Mouse (Mus musculus): ENCODE measurements at regions not wholly inside any gene's neighbourhood (a gene's known extent, or its start where the extent isn't known, plus 50 kb on each side); places are given as distances from the start of the nearest gene placed in this dataset.

DNA sequence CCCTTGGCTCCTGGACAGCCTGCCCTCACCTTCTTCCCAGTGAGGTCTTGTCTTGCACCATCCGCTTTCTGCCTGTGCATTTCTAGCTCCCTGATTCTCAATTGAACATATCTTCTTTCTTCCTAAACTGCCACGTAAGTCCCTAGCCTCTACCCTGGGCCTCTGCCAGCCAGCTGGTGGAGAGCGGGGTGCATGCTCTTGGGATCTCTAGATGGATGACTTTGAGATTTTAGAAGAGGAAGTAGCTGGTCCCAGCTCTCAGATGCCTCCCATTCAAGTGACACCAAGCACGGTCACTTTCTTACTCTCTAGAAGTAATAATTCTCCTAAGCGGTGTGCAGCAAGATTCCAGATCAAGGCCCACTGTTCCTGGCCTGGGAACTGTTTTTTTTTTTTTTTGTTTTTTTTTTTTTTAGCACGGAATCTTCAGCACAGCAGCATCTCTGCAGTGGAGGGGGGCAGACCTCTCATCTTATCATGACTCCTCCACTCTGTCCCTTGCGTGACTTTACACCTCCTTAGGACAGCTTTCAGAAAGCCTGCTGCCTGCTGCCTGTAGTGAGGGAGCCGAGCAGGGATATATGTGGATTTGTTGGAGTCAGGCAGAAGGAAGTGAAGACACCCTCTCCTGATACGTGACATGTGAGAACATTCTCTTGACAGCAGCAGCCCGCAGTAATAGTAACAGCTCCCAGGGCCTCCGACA lies 453.6 kb upstream of the Zmiz1 start:
- no peak for DNase-seq (ENCODE audit: low spot score)

DNA sequence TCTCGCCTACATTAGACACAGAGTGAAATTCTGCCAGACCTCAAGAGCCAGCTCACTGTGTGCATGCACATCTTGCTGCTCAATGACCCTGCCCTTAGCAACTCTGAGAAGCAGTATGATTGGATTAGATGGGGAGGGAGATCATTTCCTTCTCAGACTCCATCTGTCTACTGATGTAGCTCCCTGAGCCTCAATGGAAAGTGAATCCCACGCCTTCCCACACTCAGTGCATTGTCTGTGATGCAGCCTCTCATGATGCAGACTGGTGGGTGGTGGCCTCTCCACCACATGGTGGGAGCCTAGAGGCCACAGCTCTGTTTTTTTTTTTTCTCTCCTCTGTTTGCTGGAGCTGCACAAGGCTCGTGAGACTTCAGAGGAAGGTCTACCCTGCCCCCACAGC lies 447.1 kb upstream of the Zmiz1 start:
- DNase-seq (ENCODE audit: low spot score) = no peak

DNA sequence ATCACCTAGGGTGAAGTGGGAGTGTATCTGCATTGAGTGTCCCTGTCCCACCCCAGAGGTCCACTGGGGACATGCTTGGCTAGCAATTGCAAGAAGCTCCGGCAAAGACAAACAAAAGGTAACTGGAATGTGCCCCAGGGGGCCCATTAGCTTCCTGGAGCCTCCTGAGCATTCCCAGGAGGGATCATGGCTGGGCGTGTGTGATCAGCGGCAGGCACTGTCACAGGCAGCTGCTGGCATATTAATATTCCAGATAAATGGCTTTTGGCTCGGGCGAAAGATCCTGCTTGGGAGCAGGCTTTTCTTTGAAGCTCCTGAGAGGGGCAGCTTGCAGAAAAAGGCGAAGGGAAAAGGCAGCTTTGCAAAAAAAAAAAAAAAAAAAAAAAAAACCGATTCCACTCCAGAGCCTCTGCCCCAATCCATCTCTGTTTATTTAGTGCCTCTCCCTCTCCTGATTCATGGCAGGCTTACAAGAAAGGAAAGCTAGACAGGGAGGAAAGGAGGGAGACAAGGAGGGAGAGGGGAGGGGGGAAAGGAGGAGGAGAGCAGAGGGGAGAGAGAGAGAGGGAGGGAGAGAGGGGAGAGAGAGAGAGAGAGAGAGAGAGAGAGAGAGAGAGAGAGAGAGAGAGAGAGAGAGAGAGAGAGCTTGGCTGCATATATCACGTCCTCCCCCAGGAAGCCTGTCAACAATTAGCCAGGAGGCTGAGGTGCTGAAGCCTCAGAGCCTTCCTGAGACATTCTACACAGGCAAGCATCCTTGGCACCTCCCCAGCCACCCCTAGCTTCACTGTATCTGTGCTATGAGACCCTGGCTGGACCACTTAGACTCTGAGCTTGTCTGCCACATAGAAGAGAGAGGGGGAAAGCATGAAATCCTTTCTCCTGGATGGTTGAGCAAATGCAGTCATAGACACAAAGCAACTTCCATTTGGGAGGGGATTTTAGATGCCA lies 443.4 kb upstream of the Zmiz1 start:
- DNase-seq (ENCODE audit: low spot score) = peak; percentile 38

DNA sequence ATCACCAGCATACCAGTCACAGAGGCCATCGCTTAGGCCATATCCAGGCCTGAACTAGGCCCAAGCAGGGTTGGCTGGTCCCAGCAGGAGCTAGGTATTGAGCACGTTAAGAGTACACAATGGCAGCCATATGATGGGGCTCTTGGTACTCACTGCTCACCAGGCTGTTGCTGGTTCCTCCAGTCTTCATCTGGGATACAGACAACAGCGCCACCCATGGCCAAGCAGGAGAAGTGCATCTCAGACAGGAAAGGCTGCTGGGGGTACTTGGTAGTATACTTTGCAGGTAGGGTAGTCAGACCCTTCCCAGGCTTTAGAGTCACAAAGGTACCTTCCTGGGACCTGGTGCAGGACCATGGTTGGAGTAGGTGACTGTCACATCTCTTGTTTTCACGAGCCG lies 441.1 kb upstream of the Zmiz1 start:
- no peak for DNase-seq (ENCODE audit: low spot score)

DNA sequence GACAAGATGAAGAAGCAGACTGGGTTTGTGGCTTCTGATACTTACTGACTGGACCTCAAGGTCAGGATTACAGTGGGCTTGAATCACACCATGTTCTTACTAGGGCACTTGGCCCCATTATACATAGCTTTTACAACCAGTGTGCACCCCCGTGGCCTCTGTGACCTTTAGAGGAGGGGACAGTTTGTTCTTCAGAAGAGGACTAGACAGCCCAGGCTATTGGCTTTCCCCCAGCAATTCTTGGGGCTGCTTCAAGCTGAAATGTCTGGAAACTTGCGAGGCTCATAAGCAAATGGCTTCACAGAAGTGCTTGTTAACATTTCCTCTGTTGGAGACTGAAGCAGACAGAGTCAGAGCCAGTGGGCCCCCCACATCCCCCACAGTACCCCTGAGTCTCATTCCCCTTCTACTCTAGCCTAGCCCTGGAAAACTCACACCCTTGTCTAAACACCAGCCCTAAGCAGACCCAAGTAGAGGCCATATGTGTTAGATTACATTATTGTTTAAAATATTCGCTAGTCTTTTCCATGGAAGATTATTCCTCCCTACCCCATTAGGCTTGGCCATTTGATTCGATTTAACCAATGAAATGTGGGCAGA lies 439.6 kb upstream of the Zmiz1 start:
- DNase-seq (ENCODE audit: low spot score) = no peak

DNA sequence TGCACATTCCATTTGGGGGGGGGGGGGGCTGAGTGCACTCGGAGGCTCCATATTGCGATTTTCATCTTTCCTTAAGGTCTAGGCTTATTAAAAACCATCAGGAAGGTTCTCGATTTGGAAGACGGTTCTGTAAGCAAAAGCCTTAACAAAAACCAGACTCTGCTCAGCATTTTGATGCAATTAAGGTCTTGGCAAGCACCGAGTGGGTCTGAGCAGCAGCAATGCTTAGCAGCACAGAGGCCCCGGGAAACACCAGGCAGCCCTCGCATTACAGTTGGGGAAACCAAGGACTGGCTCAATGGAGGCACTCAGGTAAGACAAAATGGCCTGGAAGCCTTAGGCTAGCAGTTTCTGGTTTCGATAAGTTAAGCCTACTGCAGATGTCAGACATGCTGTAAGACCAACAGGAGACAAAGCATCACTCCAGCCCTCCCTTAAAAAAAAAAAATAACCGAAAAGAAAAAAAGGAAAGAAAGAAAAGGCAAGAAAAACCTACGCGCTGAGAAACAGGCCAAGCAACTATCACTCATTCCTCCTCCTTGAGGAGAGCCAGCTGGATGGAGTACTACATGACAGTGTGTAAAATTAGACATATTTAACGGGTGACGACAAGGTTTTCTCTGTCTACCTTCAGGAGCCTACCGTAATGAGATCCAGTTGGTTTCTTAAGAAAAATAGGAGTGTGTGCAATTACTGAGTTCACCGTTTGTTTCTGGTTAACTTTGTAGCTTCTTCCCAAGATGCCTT lies 436.3 kb upstream of the Zmiz1 start:
- no peak for DNase-seq (ENCODE audit: low spot score)

DNA sequence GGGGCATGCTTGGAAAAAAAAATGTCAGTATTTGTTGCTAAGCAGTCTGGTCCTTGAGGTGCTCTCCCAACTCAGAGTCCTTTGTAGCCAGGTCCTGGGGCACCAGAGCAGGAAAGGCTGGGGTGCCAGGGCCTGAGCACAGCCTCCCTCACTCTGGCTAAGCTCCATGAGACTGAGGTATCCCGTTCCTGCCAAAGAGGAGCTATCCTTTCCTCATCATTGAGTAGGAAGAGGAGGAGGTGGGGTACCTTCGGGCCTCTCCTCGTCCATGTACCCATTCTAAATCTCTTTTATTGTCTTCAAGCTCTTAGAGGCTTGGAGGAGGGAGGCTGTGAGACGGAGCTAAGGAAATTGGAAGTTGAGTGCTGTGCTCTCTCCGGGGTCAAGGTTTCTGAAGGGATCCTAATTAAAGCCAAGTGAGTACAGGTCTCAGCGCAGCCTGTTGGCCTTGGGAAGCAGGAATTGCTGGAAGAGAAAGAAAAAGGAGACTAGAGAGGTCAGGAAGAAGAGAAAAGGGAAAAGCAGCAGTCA lies 435.6 kb upstream of the Zmiz1 start:
- DNase-seq (ENCODE audit: low spot score) = no peak

DNA sequence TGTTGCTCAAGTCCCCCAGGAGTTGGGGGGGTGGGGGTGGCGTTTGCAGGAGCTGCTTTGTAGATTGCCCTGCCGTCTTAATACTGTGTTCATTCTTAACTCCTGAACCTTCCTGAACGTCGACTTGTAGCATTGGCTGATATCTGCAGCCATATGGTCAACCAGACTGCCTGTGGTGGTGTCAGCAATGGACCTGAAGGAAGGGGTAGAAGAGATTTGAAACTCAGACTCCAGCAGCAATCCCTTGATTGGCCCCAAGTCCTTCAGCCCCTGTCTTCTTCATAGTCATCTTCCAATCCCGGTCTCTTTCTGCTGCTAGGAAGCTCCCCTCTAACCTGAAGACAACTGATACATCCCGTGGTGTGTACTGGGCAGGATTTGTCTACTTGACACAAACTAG lies 433.9 kb upstream of the Zmiz1 start:
- DNase-seq (ENCODE audit: low spot score) = no peak

DNA sequence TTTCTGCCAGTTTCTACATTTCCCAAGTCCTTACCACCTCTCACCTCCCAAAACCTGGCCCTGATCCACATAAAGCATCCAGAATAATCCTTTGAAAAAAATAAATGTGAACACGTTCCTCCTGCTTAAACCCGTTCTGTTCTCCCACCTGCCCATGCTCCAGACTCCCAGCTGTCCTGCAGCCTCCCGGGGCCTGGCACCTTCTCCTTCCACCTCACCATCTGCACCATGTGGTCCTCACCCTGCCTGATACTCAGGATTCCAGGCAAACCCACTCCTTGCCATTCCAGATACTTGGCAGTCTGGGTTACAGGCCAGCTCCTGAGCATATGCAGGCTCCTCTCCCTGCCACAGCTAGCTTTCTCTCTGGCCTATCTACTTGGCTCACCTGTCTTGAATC lies 431.9 kb upstream of the Zmiz1 start:
- DNase-seq (ENCODE audit: low spot score) = peak; percentile 17

DNA sequence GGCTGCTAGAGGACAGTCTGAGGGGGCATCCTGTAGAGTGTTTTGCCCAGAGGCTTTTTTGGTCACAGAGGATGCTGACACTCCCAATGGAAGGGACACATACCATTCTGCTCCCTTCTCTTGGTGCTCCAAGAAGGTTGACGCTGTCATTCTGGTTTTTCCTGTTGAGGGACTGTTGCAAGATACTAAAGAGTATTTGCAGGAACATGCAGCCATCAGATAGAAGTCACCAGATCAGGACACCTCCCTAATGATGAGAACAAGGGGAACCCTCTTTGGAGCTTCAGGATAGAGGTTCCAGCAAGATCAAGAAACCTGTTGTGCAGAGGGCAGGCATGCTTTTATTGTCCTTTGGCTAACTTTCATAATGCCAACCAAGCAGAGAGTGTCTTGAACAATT lies 431.1 kb upstream of the Zmiz1 start:
- DNase-seq (ENCODE audit: low spot score) = no peak

DNA sequence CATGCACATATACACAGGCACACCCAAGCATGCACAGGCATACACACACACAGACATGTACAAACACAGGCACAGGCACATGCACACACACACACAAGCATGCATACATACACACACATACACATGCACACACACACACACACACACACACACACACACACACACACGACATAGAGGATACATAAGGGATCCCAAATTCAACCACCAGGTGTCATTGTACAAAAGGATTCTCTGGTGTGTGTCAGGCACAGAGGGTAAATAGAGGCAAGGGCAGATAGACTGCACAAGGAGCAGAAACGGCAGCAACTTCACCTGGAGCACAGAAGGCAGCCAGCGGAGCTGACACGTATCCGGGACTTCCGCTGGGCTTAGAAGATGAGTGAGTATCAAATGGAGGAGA lies 428.1 kb upstream of the Zmiz1 start:
- DNase-seq (ENCODE audit: low spot score) = no peak

DNA sequence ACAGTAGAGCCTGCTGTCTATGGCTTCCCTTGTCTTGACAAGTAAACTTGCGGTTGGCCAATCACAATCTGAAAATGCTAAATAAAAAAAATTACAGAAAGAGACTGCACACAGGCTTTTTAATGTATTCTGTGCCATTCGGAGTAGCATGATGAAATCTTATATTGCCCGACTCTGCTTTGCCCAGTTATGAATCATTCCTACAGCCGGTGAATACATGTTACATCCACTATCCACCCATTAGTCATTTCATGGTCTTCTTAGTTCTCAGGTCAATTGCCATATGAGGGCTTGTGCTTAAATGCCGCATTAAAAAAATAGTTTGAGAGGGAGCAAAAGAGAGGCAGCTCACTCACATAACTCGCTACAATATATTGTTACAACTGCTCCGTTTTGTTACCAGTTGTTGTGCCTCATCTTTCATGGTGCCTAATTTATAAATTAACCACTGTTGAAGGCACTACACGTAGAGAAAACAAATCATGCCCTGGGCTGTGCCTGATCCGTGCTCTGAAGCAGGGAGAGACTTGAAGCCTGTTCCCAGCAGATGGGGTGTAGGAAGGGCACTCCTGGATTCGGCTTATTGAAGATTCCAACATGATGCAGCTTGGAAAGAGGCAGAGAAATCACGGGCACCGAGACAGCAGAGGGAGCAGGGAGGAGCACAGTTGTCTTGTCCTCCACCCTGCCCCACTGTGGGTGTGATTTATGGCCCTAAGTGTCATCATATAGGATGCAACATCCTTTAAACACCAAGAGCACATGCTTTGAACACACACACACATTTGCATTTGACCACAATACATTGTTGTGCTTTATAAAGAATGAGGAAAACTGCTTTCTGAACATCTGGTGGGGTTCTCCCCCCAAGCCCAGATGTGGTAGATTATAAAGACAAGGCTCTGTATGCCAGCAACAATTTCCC lies 427.0 kb upstream of the Zmiz1 start:
- DNase-seq (ENCODE audit: low spot score) = no peak

DNA sequence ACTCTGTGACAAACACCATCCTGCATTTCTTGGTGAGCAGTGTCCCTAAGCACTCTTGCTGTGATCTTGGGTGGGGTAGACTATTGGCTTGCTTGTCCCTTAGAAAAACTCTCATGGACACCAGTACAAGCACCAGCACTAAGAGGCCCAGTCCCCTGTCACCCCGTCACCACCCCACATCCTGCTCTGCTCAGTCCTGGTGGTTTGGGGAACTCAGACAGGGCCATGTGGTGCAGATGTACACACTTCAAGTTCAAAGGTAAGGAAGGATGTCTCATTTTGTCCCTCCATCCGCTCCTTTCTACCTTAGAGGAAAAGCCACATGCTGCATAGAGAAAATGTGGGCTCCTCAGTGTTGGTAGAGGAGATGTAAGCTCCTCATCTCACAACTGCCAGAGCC lies 426.1 kb upstream of the Zmiz1 start:
- no peak for DNase-seq (ENCODE audit: low spot score)

DNA sequence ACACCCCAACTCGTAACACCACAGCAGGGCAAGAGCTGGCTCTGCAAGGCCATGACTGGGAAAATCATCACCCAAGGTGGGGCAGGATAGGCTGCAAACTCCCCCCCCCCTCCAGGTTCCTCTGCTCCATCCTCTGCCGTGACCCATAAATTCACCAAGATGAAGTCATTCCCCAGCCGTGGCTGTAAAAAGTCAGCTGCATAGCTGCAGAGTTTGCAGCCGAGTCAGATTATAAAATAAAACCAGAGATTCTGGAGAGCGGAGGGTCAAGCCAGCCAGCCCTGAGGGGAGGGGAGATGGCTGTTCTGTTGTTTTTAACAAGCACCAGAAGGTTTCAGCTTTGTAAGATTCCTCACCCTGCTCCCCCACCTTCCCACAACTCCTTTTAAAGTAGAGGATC lies 416.7 kb upstream of the Zmiz1 start:
- no peak for DNase-seq (ENCODE audit: low spot score)

DNA sequence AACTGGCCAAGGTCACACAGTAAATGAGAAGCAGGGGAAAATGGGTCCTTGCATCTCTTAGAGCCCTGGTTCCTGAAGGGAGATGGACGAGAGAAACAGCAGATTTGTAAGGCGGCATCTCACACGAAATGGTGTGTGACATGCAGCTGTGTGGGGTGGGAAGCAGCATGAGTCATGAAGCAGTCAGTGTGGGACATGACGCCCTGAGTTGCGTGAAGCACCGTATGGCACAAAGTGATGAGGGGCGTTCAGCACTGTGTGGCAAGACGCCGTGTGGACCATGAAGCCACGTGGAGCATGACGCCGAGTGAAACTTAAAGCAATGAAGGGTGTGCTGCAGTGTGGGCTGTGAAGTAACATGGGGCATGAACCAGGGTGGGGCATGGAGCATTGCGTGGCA lies 414.9 kb upstream of the Zmiz1 start:
- DNase-seq (ENCODE audit: low spot score) = no peak

DNA sequence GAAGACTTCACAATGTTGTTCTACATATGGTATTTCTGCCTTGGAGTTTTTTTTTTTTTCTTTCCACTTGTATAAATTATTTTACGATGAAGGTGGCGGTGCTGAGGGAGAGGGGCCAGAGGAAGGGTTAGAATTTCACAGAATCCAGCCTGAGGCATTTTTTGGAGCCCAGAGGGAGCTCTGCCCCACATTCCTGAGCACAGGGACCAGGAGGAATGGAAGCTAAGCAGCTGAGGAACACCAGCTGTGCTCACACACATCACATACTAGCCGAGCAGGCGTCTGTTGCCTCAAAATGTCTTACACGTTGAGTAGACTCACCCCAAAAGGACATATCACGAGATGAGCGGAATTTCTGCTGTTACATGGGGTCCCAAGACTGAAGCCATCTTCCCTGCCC lies 414.1 kb upstream of the Zmiz1 start:
- DNase-seq (ENCODE audit: low spot score) = no peak

DNA sequence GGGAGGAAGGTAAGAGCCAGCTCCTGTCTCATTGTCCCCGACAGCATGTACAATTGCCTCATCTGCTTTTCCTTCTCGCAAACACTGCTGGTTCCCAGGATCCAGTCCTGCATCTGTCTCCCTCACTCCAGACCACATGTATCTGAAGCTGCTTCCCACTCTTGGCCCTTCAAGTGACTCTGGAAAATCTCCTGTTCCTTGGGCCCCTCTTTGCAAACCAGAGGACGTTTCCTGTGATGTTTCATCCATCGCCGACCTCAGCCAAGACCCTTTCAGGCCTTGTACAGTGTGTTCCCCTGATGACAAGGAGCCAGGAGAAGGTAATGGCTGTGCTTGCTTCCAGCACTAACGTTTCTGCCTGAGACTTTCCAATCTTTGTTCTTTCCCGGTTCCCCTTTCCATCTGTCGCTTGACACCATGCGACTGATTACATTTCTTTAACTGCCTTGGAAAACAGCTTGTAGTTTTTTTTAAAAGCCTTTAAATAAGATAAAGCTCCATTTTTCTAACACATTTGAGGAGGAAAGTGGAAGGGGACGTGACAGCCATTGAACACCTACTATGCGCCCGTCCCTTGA lies 408.2 kb upstream of the Zmiz1 start:
- no peak for DNase-seq (ENCODE audit: low spot score)

DNA sequence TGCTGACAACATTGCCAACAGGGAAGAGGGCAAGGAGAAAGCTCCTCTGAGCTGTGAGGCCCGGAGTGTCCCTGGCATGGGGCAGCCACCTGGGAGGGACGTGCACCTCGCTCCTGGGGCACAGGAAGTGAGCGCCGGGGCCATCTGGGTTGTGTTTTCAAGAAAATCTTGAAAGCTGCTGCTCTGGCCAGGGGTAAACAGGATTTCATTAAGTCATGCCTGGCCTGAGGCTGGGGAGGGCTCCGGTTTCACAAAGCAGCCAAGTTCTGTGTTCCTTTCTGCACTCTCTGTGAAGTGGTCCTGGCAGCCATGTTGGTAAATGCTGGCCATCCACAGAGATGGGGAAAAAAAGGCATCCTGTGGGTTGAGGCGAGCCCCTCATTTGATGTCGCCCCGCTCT lies 406.8 kb upstream of the Zmiz1 start:
- no peak for DNase-seq (ENCODE audit: low spot score)

DNA sequence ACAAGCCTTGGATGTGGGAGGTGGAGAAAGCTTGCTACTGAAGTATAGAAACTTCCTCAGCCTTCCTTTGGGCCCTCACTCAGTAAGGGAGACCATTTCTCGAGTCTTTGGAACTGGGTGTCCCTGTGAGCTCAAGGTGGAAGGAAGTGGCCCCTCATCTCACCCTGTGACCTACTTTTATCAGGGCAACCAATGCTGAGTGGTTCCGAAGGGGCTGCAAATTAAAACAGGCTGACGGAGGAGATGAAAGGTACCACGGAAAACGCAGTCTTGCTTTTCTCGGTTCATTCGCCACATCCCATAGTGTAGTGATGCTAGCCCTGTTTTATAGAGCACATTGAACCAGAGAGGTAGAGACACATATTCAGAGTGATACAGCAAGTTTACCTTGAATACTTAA lies 399.6 kb upstream of the Zmiz1 start:
- no peak for DNase-seq (ENCODE audit: low spot score)

DNA sequence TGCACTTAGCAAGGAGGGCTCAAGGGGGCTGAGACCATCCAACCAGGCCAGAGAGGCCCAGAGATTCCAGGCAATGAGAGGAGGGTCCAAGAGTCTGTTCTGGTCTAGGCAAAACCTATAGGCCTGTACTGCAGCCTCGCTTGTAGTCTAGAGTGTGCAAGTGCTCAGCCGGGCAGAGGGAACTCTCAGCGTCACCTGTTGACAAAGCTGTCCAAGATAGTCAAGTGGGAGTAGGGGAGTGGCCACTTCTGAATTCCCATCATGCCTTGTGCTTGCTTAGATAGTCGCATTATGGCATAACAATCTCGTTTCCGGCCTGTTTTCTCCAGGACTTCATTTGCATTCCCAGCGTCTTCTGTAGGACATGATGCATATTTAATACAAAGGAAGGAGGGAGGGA lies 398.7 kb upstream of the Zmiz1 start:
- DNase-seq (ENCODE audit: low spot score) = no peak

DNA sequence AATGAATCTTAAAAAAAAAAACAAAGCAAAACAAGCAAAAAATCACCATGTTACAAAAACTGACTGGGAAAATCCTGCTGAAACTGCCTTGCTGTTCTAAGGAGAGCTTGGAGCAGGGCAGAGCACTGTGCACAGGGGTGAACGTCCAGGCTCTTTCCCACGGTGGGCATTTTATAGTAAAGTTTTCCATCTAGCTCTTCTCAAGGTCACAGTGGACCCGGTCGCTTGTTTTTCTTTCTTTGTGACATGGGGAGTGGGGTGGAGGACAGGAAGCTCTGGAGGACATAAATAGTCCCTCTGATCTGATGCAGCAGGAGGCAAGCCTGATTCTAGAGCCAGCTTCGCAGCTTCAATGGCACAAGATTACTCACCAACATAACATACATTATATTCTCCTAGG lies 395.9 kb upstream of the Zmiz1 start:
- peak; percentile 22 for DNase-seq (ENCODE audit: low spot score)

All from adipocyte (in vitro differentiated cells).